Mouse (Mus musculus) splenic B cell, adult 2 months (primary cell): ENCODE measurements around the gene Gstm1.

ENCODE experiments used
- DNase-seq: peaks from one replicate; pipeline ENCODE4 v3.0.0-alpha.2; 2011; ENCODE audit warnings: low read depth, low spot score
- H3K27me3 ChIP-seq: 2 replicates; pipeline ENCODE4 v1.6.1; 2012; ENCODE audit warnings: mild to moderate bottlenecking, low read length, moderate library complexity, mixed read lengths; ENCODE audit not compliant: control insufficient read depth, poor library complexity, insufficient read depth, severe bottlenecking
- H3K36me3 ChIP-seq: 2 replicates; pipeline ENCODE4 v1.6.1; 2012; ENCODE audit warnings: mild to moderate bottlenecking, low read length, moderate library complexity, mixed read lengths; ENCODE audit not compliant: control insufficient read depth, poor library complexity, insufficient read depth, severe bottlenecking

Gstm1 gene

GRCm38 (mm10) chr3:107964656-107965308 lies 53.0 kb downstream of the Gstm1 start:
- no peaks in the 10 kb centered on the region for H3K36me3 ChIP-seq
- no peak for DNase-seq
- no peaks in the 10 kb centered on the region for H3K27me3 ChIP-seq

- no peaks in the 10 kb centered on the region for H3K27me3 ChIP-seq
- no peak for DNase-seq
- H3K36me3 ChIP-seq, result no peaks in the 10 kb centered on the region
These were observed 53.7 kb downstream of the Gstm1 start for GRCm38 (mm10) chr3:107964026-107964425.
